Mouse (Mus musculus) erythroblast, embryonic 14.5 days (primary cell): ENCODE data around the gene Npas2.

Experiments
- GATA1 ChIP-seq: IDR thresholded peaks from 2 replicates; pipeline ENCODE4 v1.6.1; 2012; ENCODE audit warnings: low read length, inconsistent platforms, mixed read lengths
- TAL1 ChIP-seq: IDR thresholded peaks from 3 replicates; pipeline ENCODE4 v1.6.1; 2012; ENCODE audit warnings: low read length, inconsistent platforms, mixed read lengths

DNA sequence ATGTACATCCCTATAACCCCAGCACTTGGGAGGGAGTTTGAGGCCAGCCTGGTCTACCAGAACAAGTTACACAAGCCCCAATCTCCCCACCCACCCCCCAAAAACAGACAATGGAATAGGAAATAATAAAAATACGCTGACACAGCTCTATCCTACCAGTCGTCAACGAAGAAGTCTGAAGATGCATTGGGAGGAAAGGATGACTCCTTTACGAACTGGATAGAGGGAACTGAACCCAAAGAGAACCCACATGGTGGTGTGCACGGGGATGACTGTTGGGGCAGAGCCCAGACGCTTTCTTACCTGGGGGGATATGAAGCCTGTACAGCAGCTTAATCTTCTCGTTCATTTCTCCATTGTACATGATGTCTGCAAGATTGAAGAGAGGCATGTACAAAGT is 182.6 kb downstream of the Npas2 start:
- TF ChIP-seq GATA1 (no peak), TAL1 (no peak)
